Mouse (Mus musculus): ENCODE measurements around the gene Csad. TPM values are rescaled to one million over a fixed set of nuclear protein-coding genes. Genes with fewer than 3 reads are reported as not detected.

Csad gene
- polyA plus RNA-seq, 1 experiment = 42.7 TPM

- H3K4me1 ChIP-seq (ENCODE audit: control insufficient read depth, insufficient read depth, low read length) = peaks cover 17% of the 10 kb centered on the region
- TF ChIP-seq POLR2A (IDR thresholded peaks at IDR 0.05; ENCODE audit: low read depth, low read length) (peak; percentile 82), CTCF (IDR thresholded peaks at IDR 0.05; ENCODE audit: borderline replicate concordance, insufficient read depth, low read length) (no peak)
- peak overlapping the region; percentile 91 for H3K27ac ChIP-seq (ENCODE audit: insufficient read depth, low read length)
Observed at GRCm38 (mm10) chr15:102245891-102246741, 41.6 kb upstream of the Csad start.

DNA sequence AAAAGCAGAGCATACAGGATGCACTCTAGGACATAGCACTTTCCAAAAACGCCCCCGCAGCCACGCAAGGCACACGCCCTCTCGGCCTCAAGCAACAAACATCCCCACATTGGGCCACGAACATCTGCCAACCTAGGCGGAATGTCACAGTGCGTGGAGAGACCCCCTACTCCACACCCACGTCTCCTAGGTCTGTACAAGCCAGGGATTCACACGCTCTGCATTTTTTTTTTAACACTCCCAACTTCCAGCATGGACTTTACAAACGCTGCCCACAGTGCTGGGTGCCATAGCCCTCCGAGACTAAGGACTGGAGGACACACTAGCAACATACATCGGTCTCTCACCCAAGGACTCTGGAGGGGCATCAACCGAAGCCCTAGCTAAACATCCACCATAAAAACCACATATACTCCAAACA lies 40.9 kb upstream of the Csad start:
- H3K4me1 ChIP-seq (ENCODE audit: control insufficient read depth, insufficient read depth, low read length) = peaks cover 17% of the 10 kb centered on the region
- H3K27ac ChIP-seq (ENCODE audit: insufficient read depth, low read length) = peak overlapping the region; percentile 91
- peak overlapping the region; percentile 67 for H3K4me3 ChIP-seq (ENCODE audit: insufficient read depth, low read length)
- TF ChIP-seq CTCF (IDR thresholded peaks at IDR 0.05; ENCODE audit: borderline replicate concordance, insufficient read depth, low read length) (no peak), POLR2A (IDR thresholded peaks at IDR 0.05; ENCODE audit: low read depth, low read length) (peak; percentile 30; the same call in 1 of the 2 replicates)

More at GRCm38 (mm10) chr15:102245891-102246741, 41.6 kb upstream of the Csad start:
- peak overlapping the region; percentile 67 for H3K4me3 ChIP-seq (ENCODE audit: insufficient read depth, low read length)

DNA sequence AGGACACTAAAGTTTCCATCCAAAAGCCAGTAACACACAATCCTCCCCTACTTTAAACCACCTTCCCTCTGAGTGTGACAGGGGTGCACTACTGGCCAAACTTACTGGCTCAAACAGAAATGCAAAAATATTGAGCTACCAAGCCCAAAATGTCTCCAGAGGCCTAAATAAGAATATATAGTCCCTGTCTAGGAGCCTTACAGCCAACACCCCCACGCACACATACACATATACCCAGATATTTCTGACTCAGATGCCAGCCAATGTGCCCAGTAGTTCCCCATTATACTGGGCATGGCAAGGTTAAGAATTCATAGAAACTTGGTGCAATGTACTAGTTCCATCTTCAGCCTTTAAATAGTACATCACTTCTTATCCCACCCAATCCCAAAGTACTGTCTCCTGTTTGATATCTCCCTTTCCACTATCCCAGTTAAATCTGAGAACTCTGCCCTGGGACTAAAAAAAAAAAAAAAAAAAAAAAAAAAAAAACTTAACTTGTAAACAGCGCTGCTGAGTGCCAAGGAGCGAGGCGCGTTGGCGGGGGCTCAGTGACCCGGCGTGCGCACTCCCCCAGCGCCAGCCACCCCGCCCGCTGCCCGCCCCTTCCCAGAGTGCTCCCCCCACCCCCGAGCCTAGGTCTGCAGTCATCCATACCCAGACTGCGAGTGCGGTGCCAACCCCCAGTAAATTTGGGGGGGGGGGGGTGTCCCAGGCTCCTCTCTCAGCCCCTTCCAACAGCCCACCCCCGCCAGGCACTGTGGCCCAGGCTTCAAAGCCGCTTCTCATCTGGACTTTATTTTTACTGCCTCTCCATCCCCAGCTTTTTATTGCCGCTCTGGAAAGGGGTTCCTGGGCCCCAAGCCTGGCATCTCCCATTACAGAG lies 40.0 kb upstream of the Csad start:
- Histone ChIP-seq H3K4me1 (ENCODE audit: control insufficient read depth, insufficient read depth, low read length) (peaks cover 12% of the 10 kb centered on the region), H3K27ac (ENCODE audit: insufficient read depth, low read length) (peak overlapping the region; percentile 91), H3K4me3 (ENCODE audit: insufficient read depth, low read length) (peak overlapping the region; percentile 67)
- TF ChIP-seq POLR2A (IDR thresholded peaks at IDR 0.05; ENCODE audit: low read depth, low read length) (0 out of 2 replicates have a peak, but pooled peaks have one; percentile 1), CTCF (IDR thresholded peaks at IDR 0.05; ENCODE audit: borderline replicate concordance, insufficient read depth, low read length) (no peak)

- peak overlapping the region; percentile 59 for H3K27ac ChIP-seq (ENCODE audit: insufficient read depth, low read length)
- peaks cover 8% of the 10 kb centered on the region for H3K4me1 ChIP-seq (ENCODE audit: control insufficient read depth, insufficient read depth, low read length)
- TF ChIP-seq CTCF (IDR thresholded peaks at IDR 0.05; ENCODE audit: borderline replicate concordance, insufficient read depth, low read length) (no peak), POLR2A (IDR thresholded peaks at IDR 0.05; ENCODE audit: low read depth, low read length) (peak; percentile 36; the same call in 1 of the 2 replicates)
- peak overlapping the region; percentile 67 for H3K4me3 ChIP-seq (ENCODE audit: insufficient read depth, low read length)
Observed at GRCm38 (mm10) chr15:102243229-102244190, 39.0 kb upstream of the Csad start.

DNA sequence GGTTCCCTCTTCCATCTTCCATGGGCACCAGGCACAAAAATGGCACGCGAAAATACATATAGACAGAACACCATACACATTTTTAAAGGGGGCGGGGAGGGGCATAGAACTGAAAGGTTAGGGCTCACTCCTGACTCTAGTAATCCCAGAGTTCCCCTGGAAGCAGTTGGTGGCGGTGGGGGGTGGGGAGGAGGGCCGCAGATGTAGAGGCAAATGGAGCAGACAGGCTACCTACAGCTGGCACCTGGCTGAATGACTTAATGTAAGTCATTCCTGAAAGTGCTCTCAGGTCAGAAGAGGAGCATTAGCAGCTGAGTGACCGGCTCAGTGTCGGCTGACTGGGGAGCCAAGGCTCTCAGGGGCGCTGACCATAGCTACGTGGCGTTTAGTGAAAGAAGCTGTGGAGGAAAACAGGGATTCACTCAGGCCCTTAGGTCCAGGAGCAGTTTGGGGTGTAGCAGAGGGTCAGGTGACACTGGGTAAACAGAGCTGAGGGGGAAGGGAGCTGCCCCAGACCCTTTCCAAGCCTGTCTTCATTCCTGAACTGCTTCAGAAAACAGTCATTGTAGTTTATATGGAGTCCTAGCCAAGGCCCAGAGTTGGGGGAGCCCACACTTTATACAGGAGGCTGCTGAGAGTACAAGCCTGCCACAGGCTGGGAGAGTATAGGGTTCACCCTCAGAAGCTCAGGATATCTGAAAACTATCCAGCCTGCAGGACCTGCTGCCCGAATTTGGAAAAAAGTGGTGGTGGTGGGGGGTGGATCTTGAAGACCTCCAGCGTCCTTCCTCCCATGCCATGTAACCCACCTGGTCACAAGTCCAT lies 38.1 kb upstream of the Csad start:
- Histone ChIP-seq H3K4me1 (ENCODE audit: control insufficient read depth, insufficient read depth, low read length) (peaks cover 8% of the 10 kb centered on the region), H3K27ac (ENCODE audit: insufficient read depth, low read length) (peak overlapping the region; percentile 59; the same call in 1 of the 2 replicates), H3K4me3 (ENCODE audit: insufficient read depth, low read length) (no peak overlapping the region)
- no peak for TF ChIP-seq CTCF (IDR thresholded peaks at IDR 0.05; ENCODE audit: borderline replicate concordance, insufficient read depth, low read length)
- TF ChIP-seq POLR2A (IDR thresholded peaks at IDR 0.05; ENCODE audit: low read depth, low read length) = no peak

DNA sequence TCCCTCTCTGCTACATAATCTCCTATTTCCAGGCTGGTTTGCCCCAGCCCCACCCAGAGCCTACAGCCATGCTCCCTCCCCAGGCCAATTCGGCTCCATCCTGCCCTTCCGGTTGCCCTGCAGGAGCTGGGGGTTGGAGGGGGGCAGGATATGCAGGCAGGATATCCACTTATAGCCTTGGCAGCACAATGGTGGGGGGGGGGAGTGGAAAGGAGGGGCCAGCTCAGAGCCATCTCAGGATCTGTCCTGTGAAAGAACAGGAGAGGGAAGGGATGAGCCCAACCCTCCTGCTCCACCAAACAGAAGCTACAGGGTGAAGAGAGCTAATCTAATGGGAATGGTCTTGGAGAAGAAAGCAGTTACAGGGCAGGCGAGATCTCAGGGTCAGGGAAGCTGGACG lies 36.1 kb upstream of the Csad start:
- no peak for TF ChIP-seq CTCF (IDR thresholded peaks at IDR 0.05; ENCODE audit: borderline replicate concordance, insufficient read depth, low read length)
- no peak for TF ChIP-seq POLR2A (IDR thresholded peaks at IDR 0.05; ENCODE audit: low read depth, low read length)
- H3K27ac ChIP-seq (ENCODE audit: insufficient read depth, low read length) = no peak overlapping the region
- peaks cover 8% of the 10 kb centered on the region for H3K4me1 ChIP-seq (ENCODE audit: control insufficient read depth, insufficient read depth, low read length)
- no peak overlapping the region for H3K4me3 ChIP-seq (ENCODE audit: insufficient read depth, low read length)

GRCm38 (mm10) chr15:102239851-102240250 lies 35.3 kb upstream of the Csad start:
- no peak overlapping the region for H3K27ac ChIP-seq (ENCODE audit: insufficient read depth, low read length)
- H3K4me3 ChIP-seq (ENCODE audit: insufficient read depth, low read length) = no peak overlapping the region
- H3K4me1 ChIP-seq (ENCODE audit: control insufficient read depth, insufficient read depth, low read length) = peaks cover 8% of the 10 kb centered on the region
- TF ChIP-seq CTCF (IDR thresholded peaks at IDR 0.05; ENCODE audit: borderline replicate concordance, insufficient read depth, low read length) = no peak
- TF ChIP-seq POLR2A (IDR thresholded peaks at IDR 0.05; ENCODE audit: low read depth, low read length) = no peak

- no peak overlapping the region for H3K4me3 ChIP-seq (ENCODE audit: insufficient read depth, low read length)
- peaks cover 7% of the 10 kb centered on the region for H3K4me1 ChIP-seq (ENCODE audit: control insufficient read depth, insufficient read depth, low read length)
- TF ChIP-seq POLR2A (IDR thresholded peaks at IDR 0.05; ENCODE audit: low read depth, low read length) = no peak
- peak; percentile 66 for TF ChIP-seq CTCF (IDR thresholded peaks at IDR 0.05; ENCODE audit: borderline replicate concordance, insufficient read depth, low read length)
- no peak overlapping the region for H3K27ac ChIP-seq (ENCODE audit: insufficient read depth, low read length)
Observed at GRCm38 (mm10) chr15:102239260-102239590, 34.7 kb upstream of the Csad start.
